Mouse (Mus musculus) fat pad, adult 2 months (tissue): Measurements from ENCODE around the gene Celsr3.

Source experiments
- DNase-seq: peaks from one replicate; pipeline ENCODE4 v3.0.0-alpha.2; 2011; ENCODE audit warnings: low read depth, low spot score; ENCODE audit errors: extremely low read depth

Celsr3 gene

DNA sequence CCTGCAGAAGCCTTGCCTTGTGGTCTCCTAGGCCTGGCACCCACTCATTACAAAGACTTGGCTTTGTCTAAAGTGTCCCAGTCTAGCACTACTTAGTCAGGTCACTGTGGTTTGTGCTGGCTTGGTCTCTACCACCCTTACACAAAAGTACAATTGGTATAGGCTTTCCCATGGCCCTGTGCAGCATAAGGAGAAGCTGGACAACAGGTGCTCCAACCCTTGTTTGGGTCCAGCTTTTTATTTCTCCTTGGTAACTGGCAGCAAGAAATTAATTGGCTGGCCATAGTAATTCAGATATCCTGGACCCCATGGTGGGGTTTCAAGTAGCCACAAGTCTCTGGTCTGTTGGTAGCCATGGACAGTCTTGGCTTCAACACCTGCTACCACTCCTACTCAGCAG is 19.7 kb upstream of the Celsr3 start:
- DNase-seq, result no peak

DNA sequence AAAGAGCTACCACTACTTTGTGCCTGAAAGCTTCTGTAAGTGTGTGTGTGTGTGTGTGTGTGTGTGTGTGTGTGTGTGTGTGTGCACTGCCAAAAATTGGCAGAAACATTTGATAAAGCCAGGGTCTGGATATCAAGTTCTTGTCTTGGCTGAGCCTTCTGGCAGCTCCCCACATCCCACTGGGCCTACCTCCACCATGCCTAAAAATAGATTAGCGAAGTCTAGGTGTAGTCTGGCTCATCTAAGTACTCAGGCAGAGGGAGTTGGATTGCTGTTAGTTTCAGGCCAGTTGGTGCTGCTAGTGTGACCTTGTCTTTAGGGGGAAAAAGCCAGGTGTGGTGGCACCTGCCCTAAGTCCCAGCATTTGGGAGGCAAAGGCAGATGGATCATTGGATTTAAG is 19.3 kb upstream of the Celsr3 start:
- no peak for DNase-seq

DNA sequence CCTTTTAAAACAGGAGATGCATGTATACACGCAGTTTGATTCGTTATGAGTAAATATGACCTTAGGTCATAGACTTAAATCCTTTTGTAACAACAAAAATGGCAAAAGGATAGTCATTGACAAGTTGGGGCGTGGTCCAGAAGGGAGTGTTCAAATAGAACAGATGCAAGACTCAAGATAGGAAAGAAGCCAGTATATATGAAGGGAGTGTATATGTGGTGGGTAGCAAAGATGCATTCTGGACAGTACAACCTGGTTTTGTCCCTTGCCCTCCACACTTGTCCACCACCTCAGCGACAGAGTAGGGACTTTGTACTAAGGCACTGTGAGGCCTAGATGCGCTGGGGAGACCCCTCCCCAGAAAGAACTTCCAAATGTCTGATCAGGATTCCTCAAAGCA is 18.4 kb upstream of the Celsr3 start:
- no peak for DNase-seq

DNA sequence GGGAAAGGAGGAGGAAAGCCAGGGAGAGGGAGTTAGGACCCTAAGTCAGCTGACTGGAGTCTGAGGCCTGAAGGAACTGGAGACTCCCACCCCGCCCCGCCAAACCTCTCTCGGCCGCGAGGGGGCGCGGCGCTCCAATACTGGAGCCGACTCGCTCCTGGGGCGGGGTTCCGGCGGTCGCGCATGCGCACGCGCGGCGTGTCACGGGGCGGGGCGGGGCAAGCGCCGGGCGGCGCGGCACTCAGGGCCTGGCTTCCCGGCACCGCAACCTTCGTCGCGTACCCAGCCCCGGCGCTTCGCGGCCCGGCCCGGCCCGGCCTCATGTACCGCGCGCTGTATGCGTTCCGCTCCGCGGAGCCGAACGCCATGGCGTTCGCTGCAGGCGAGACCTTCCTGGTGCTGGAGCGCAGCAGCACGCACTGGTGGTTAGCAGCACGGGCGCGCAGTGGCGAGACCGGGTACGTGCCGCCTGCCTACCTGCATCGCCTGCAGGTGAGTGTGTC is 17.9 kb upstream of the Celsr3 start, which contains the start of gene Nckipsd:
Gene Nckipsd (plus strand): TSS at position 206 of the 503 bp plus-strand sequence.
- DNase-seq, result no peak

DNA sequence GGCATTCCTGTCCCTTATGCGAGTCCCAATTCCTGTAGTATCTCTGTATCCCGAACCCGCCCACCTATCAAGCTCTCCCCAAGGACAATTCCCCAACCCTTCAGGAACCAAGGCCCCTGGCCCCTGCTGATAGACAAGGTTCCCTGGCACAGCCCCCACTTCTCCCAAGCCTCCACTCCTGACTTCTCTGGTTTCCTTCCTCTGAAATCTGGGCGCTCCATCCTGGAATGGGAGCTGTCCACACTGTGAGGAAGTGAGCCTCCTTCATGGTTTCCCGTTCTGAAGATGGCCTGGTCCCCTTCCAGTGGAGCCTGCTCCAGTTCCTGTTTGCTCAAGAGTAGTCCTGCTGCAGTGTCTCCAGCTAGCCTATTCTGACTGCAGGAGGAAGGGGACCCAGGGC is 16.9 kb upstream of the Celsr3 start:
- DNase-seq, result no peak

DNA sequence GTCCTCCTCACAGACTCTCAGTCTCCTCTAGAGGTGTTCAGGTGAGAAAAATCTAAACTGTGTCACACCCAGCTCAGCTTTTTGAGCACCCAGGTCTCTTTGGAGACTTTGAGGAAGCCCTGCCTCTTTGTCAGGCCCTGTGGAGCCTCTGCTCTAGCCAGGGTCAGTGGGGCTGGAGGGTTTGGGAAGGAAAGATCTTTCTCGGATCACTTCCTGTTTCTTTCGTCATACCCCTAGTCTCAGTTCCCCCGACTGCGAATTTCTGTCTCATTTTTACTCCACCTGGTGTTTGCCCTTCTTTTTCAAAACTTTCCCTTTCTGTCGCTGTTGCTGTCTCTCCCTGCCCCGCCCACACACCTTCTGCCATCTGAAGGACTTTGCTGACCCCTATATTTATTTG is 16.4 kb upstream of the Celsr3 start:
- no peak for DNase-seq

DNA sequence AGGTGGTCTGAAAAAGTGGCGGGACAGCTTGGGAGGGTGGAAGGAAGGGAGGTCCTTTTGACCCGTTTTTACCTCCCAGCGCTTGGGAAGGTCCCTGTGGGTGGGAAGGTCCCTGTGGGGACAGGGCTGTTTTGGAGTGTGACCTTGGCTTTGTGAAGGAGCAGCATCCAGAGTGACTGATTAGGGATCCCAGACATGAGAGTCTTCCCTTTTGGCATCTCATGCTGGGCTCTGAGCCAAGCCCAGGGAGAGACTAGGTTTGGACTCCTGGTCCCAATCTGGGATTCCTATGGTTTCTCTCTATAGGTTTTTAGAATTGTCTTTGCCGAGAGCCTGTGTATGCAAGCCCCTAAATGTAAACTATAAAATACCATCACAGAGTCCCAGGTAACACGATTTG is 15.6 kb upstream of the Celsr3 start:
- no peak for DNase-seq

DNA sequence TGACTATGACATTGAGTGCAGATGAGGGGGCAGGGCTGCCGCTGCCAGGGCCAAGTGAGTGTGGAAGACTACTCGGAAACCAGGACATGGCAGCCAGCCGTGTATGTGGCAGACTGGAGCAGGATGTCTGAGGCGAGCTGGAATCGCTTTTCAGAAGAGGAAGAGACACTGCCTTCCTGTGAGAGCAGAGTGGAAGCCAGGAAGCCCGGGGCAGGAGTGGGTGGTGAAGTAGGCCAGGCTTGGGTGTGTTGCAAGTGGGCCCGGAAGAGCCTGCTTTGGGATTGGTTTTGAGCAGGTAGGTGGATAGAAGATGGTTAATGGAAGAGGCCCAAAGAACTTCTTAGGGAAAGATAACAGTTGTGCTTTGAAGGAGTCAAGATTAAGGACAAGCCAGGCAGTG is 10.6 kb upstream of the Celsr3 start:
- peak; percentile 72 for DNase-seq

DNA sequence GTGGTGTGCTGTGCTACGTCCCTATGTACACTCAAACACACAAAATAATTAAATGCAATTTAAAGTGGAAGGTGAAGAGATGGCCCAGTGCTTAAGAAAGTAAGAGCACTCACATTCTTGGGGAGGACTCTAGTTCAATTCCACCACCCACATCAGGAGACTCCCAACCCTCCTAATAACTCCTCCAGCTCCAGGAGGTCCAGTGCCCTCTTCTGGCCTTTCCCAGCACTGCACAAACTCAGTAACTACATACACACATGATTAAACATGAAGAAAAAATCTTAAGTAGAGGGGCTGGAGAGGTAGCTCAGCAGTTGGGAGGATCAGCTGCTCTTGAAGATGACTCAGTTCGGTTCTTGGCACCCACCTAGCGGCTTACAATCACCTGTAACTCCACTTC is 6.6 kb upstream of the Celsr3 start:
- DNase-seq, result no peak

DNA sequence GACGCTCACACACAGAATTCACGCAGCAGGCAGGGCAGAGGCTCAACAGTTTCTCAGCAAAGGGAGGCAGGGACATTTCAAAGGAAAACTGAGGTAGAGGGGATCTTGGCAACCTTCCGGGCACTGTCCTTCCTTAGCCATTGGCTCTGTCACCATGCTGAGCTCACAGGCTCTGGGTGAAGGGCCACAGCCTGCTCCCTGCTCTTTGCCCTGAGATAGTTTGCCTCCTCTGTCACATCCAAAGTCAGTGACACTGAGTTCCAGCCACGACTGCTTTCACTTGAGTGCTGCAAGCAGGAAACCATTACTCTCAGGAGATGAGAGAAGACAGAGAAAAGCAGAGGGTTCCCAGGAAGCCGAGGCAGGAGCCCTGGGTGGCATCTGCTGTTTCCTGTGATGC is 6.0 kb upstream of the Celsr3 start:
- no peak for DNase-seq

DNA sequence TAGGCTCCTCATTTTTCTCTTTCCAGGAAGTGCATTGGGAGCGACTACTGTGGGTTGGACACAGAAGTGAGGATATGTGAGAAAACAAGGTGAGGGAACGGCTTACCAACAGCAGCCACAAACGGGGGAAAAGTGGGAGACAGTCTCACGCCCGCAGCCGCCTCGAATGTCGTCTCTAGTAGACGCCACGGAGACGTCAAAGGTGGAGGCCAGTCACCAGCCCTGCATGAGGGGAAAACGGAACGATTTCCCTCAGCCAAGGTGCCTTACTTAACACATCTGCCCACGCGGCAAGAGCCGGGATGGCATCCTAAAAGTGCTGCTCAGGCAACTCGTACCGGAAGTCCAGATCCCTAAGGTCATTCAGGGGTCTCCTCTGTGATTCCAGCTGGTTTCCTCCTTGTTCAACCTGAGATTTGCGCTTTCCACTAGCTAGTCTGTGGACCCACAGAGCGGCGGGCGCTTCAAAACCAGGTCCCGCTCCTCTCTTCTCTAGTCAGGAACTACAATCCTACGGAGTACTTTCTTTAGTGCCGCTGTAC is 1.9 kb upstream of the Celsr3 start:
- DNase-seq, result no peak

DNA sequence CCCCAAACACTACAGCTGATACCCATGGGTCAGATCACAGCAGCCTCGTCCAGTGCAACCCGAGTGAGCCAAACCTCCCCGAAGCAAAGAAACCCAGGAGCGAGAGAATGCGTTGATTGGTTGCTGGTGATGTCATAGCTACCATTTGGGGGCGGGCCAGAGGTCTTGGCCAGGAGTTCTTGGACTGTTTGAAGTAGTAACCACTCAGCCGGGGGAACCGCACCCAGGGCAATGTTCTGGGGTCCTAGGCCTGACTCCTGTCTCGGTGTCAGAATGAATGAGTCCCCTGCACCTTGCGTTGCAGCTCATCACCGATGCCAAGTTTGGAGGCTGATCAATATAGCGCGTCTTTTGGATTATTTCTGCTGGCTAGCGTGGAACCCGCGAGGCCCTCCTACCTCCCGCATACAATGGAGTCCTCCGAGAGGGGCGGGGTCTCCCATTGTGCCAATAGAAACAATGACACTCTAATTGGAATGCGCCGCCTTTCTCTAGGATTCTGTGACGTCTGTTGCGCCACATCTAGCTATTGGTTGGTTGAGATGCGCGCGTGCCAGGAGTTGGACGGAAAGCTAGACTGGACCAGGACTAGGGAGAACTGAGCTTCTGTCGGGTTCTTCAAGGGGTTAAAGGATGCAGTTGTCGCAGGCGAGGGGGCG is 1.2 kb upstream of the Celsr3 start:
- DNase-seq, result no peak

DNA sequence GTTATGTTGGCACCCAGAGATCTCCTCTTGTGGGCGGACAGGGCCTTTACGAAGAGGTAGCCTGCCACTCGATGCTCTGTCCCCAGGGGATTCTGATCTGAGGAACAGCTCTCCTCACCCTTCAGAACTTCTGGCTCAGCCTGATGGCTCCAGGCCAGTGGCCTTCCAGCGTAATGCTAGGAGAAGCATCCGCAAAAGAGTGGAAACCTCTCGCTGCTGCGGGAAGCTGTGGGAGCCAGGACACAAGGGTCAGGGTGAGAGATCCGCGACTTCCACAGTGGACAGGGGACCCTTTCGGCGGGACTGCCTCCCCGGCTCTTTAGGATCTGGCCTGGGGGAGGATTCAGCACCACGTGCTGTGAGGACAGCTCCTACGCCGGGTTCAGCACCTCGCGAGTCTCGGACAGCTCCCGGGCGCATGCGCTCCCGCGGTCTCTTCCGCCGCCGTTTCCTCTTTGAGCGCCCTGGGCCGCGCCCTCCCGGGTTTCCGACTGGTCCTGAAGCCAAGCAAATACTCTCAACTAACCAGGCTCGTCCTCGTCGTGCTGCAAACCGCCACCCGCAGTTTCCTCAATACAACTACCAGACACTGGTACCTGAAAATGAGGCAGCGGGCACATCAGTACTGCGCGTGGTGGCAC is 700 bp downstream of the Celsr3 start:
- DNase-seq, result no peak

DNA sequence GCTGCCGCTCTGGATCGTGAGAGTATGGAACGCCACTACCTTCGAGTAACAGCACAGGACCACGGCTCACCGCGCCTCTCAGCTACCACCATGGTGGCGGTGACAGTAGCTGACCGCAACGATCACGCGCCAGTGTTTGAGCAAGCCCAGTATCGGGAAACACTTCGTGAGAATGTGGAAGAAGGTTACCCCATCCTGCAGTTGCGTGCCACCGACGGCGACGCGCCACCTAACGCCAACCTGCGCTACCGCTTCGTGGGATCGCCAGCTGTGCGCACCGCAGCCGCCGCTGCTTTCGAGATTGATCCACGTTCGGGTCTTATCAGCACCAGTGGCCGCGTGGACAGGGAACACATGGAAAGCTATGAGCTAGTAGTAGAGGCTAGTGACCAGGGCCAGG is 1.3 kb downstream of the Celsr3 start:
- DNase-seq, result no peak

DNA sequence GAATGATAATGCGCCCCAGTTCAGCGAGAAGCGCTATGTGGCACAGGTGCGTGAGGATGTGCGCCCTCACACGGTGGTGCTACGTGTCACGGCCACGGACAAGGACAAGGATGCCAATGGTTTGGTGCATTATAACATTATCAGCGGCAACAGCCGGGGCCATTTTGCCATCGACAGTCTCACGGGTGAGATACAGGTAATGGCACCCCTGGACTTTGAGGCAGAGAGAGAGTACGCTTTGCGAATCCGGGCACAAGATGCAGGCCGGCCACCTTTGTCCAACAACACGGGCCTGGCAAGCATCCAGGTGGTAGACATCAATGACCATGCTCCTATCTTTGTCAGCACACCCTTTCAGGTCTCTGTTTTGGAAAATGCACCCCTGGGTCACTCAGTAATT is 1.8 kb downstream of the Celsr3 start:
- no peak for DNase-seq

DNA sequence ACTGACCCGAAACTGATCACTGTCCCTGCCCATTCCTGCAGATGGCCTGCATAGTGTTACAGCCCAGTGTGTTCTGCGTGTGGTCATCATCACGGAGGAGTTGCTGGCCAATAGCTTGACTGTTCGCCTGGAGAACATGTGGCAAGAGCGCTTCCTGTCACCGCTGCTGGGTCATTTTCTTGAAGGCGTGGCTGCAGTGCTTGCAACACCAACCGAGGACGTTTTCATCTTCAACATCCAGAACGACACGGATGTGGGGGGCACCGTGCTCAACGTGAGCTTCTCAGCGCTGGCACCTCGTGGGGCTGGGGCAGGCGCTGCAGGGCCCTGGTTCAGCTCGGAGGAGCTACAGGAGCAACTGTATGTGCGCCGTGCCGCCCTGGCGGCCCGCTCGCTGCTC is 5.5 kb downstream of the Celsr3 start:
- no peak for DNase-seq

DNA sequence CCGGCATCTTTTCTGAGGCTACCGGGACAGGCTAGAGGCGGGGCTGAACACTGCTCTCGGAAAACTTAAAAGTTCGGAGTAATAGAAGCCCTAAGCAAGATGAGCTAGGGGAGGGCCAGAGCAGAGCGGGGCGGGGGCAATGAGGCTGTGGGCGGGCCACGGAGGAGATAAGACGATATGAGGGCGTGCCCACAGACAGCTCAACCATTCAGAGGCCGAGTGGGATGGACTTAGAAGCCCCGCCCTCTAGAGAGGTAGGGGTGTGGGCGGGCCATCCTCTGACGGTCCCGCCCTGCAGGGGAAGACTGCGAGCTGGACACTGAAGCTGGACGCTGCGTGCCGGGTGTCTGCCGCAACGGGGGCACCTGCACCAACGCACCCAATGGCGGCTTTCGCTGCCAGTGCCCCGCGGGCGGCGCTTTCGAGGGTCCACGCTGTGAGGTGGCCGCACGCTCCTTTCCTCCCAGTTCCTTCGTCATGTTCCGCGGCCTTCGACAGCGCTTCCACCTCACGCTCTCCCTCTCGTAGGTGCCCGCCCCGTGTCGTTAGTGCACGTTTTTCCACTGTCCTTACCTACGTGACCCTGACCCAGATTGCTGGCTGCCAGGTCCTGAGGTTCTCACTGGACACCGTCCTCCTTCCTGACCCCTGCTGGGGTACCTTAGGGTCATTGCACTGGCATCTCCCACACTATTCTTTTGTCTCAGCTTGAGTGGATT is 6.4 kb downstream of the Celsr3 start:
- DNase-seq, result peak; percentile 75

DNA sequence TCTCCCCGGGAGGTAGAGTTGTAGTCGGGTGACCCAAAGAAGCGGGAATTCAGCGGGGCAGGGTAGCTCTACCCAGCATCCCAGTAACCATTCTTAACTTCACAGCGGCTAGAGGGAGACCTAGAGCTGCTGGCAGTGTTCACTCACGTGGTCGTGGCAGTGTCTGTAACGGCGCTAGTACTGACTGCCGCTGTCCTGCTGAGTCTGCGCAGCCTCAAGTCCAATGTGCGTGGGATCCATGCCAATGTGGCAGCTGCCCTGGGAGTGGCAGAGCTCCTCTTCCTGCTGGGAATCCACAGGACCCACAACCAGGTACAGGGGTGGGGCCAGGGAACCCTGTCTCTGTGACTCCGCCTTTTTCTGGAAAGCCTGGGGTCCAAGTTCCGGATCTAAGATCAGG is 16.9 kb downstream of the Celsr3 start:
- no peak for DNase-seq

DNA sequence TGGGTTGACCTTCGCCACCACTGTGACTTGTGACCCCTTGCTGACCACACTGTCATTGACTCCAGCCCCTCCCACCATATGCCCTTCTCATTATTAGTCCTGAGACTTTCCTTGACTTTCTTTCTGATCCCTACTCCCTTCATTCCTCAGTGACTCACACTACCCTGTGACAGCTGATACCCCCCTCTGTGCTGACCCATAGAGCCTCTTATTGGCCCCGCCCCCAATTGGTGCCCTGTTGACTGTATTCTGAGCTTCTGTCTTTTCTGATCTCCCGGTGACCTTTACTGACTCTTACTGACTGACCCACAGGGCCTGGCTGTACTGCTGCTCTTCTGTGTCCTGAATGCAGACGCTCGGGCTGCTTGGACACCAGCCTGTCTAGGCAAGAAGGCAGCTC is 19.3 kb downstream of the Celsr3 start:
- no peak for DNase-seq

DNA sequence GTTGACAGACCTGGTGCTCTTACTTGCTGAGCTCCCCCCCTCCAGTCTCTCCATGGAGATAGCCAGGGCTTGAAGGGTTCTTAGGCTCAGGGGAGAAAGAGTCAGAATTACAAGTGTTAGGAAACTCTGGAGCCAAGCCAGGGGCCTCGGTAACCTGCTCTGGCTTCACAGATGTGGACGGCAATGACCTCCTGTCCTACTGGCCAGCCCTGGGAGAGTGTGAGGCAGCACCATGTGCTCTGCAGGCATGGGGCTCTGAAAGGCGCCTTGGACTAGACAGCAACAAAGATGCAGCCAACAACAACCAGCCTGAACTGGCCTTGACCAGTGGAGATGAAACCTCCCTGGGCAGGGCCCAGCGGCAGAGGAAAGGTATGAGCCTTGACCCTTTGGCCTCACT is 21.3 kb downstream of the Celsr3 start:
- no peak for DNase-seq

DNA sequence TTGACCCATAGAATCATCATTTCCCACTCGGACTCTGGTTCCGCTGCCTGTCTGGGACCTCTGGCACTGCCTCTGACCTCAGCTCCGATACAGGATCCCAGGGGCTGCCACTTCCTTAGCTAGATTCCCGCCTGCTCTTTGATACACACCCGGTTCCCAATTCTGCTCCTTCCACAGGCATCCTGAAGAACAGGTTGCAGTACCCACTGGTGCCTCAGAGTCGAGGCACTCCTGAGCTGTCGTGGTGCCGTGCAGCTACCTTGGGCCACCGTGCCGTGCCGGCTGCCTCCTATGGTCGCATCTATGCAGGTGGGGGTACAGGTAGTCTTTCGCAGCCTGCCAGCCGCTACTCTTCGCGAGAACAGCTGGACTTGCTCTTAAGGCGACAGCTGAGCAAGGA is 22.3 kb downstream of the Celsr3 start:
- DNase-seq, result no peak

DNA sequence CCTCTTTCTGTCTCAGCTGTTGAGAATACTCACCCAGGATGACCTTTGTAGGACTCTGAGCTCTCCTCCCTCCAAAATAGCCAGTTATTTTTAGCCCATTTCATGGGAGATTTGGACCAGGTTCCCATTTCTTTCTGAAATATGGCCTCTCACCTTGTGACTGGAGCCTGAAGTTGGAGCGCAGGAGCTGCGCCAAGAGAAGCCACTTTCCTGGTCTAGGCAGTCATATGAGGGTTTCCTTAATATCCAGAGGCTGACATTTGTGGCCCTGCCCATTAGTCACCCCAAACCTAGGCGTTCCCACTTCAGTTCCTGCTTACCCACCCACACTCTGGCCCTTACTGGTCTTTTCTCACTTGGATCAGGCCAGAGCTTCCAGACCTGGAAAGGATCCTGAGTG is 26.9 kb downstream of the Celsr3 start, which contains the start of gene Slc26a6:
Gene Slc26a6 (plus strand): TSS at position 308 of the 400 bp plus-strand sequence.
- DNase-seq, result no peak
